Mouse (Mus musculus) ES-E14 (cell line): Measurements from ENCODE around the gene Lamp1.

Source experiments
- CHD2 ChIP-seq: IDR thresholded peaks from 2 replicates; pipeline ENCODE4 v1.6.1; 2014; ENCODE audit warnings: mild to moderate bottlenecking, low read depth, low read length, inconsistent platforms
- HCFC1 ChIP-seq: IDR thresholded peaks from 2 replicates; pipeline ENCODE4 v1.6.1; 2012; ENCODE audit warnings: low read length, inconsistent platforms, borderline replicate concordance; ENCODE audit not compliant: insufficient read depth
- MAFK ChIP-seq: IDR thresholded peaks from 2 replicates; pipeline ENCODE4 v1.6.1; 2014; ENCODE audit warnings: mild to moderate bottlenecking, low read depth, low read length, inconsistent platforms; ENCODE audit not compliant: insufficient read depth
- ZC3H11A ChIP-seq: IDR thresholded peaks from 2 replicates; pipeline ENCODE4 v1.6.1; 2012; ENCODE audit warnings: low read depth, mild to moderate bottlenecking, inconsistent platforms, low read length, borderline replicate concordance
- ZNF384 ChIP-seq: IDR thresholded peaks from 2 replicates; pipeline ENCODE4 v1.6.1; 2012; ENCODE audit warnings: low read depth, low read length, inconsistent platforms

GRCm38 (mm10) chr8:13201013-13201334 is 42.0 kb downstream of the Lamp1 start:
- TF ChIP-seq ZNF384 (no peak), MAFK (no peak), HCFC1 (no peak), CHD2 (no peak), ZC3H11A (no peak)
